In the genomic region with DNA sequence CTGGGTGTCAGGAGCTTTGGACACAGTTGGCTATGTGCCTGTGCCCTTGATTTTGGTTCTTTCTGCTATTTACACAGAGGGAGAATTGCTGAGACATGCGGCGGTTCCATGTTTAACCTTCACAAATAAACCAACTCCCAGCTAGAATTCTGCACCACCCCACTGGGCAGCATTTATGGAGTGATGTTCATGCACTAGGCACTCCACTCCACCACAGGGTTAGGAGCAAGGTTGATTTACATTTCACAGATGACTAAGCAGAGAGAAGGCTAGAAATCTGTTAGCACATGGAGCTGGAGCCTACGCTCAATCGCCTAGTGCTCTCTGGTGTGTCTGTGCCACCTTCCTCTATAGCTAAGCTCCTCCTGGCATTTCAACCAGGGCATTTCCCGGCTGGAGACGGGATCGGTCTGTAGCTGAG, we compare ENCODE assay signal across 17 mouse cellular contexts. TPM values are rescaled to one million over a fixed set of nuclear protein-coding genes. Genes with fewer than 3 reads are reported as not detected.
A peak's percentile ranks its signal among the peaks of the same experiment; 100 is the strongest.
DNase-seq lines count a peak whose midpoint lies in the region; ATAC-seq lines count a peak whose summit lies in the region.
"Had no signal": no experiment of that assay in that cellular context is flagged by ENCODE, and none has a peak within 500 bp of the region (broad histone marks: within the 10 kb centered on the region; RNA-seq: fewer than 3 reads in every experiment).

No protein-coding gene starts in this region.

- H3K27me3 ChIP-seq in liver, embryonic 16.5 days (ENCODE audit: control insufficient read depth, insufficient read depth, low read depth, low read length): no peaks in the 10 kb centered on the region
- H3K27me3 ChIP-seq: CH12.LX; neural tube, embryonic 15.5 days; Patski had no signal

- intact Hi-C loops in left cerebral cortex, postnatal 14 days (cut with DNase I): no loop called here

- 75% methylated on average over 7 of the region's 7 CpGs for WGBS in liver, embryonic 16.5 days (ENCODE audit: insufficient replicate concordance)

- H3K36me3 ChIP-seq in liver, embryonic 16.5 days (ENCODE audit: control insufficient read depth, insufficient read depth): no peaks in the 10 kb centered on the region

- no peaks in the 10 kb centered on the region for H3K9me3 ChIP-seq in liver, embryonic 16.5 days (replicated peaks; ENCODE audit: control insufficient read depth, low read length)
- H3K9me3 ChIP-seq: limb, embryonic 10.5 days; neural tube, embryonic 15.5 days had no signal

- no peak overlapping the region for H3K9ac ChIP-seq in liver, embryonic 16.5 days (ENCODE audit: low read depth, low read length)
- H3K9ac ChIP-seq: neural tube, embryonic 15.5 days had no signal

- DNase-seq in liver (no peak), adipocyte (ENCODE audit: low spot score) (peak; percentile 47)
- DNase-seq in adrenal gland, postnatal 14 days: peak; percentile 54
- peak; percentile 9 to 29 for DNase-seq in cerebellum, postnatal 10 days
- no peak for DNase-seq in left cerebral cortex, postnatal 14 days (ENCODE audit: low spot score in 2 of 2)
- no peak for DNase-seq in yolk sac, embryonic 10.5 days (ENCODE audit: low spot score)
- DNase-seq: heart, adult 2 months; heart, postnatal 10 days; kidney, postnatal 10 days; right cerebral cortex, postnatal 14 days had no signal

- H3K4me1 ChIP-seq in liver, embryonic 16.5 days (ENCODE audit: control insufficient read depth, low read depth, low read length): no peaks in the 10 kb centered on the region
- H3K4me1 ChIP-seq: limb, embryonic 10.5 days; neural tube, embryonic 15.5 days had no signal

- H3K4me3 ChIP-seq in liver, embryonic 16.5 days (ENCODE audit: low read depth, low read length): no peak overlapping the region
- H3K4me3 ChIP-seq: erythroblast, embryonic 14.5 days; heart, adult 2 months; limb, embryonic 10.5 days; neural tube, embryonic 15.5 days had no signal

- peak; percentile 81 for ATAC-seq in liver, embryonic 16.5 days (ENCODE audit: low read depth)
- no peak for ATAC-seq in granulocyte monocyte progenitor cell, adult 5-6 weeks (replicated peaks; ENCODE audit: poor library complexity, severe bottlenecking)
- ATAC-seq: Patski had no signal

- no peak overlapping the region for H3K4me2 ChIP-seq in liver, embryonic 16.5 days (ENCODE audit: low read depth, low read length)
- H3K4me2 ChIP-seq: neural tube, embryonic 15.5 days had no signal

- no peak overlapping the region for H3K27ac ChIP-seq in liver, embryonic 16.5 days (ENCODE audit: low read length)
- H3K27ac ChIP-seq: heart, adult 2 months; limb, embryonic 10.5 days; neural tube, embryonic 15.5 days had no signal

RNA-seq across cellular contexts. Expression of a gene that starts 27.7 kb away (rescaled TPM):
- polyA plus RNA-seq in liver, embryonic 16.5 days (2015; fragmentation: Nextera tagmentation; extraction: Ambion mirVana): 6.5 and 7.7 TPM in 2 replicates
- total RNA-seq in adrenal gland, postnatal 14 days (2021): 33.8 and 37.0 TPM in 2 replicates
- total RNA-seq in granulocyte monocyte progenitor cell, adult 5-6 weeks (2014; fragmentation: Nextera tagmentation): 7.7 and 10.4 TPM in 2 replicates
- total RNA-seq in granulocyte monocyte progenitor cell, adult 5-6 weeks (2017): 10.3 and 10.7 TPM in 2 replicates
- 10 to 100 TPM; 67.4 to 70.3 TPM for total RNA-seq in left cerebral cortex, postnatal 14 days (2021)
- polyA plus RNA-seq: erythroblast, embryonic 14.5 days had no signal

Comparison
In these comparisons a context has a peak if more than half of its experiments do, and no peak if none do; other contexts are left out.
1. DNase-seq: peak in adipocyte (single experiment), adrenal gland, postnatal 14 days (single experiment) and cerebellum, postnatal 10 days (2 of 2); none in liver (single experiment), left cerebral cortex, postnatal 14 days (0 of 2) and yolk sac, embryonic 10.5 days (single experiment).